Mouse (Mus musculus) ES-E14 (cell line): ENCODE data around the gene Gdpd5. TPM values are rescaled to one million over a fixed set of nuclear protein-coding genes. Genes with fewer than 3 reads are reported as not detected.

Experiments used
- DNase-seq: peaks from one replicate; pipeline ENCODE4 v3.0.0-alpha.2; 2013; ENCODE audit warnings: low read depth, low spot score
- H3K27ac ChIP-seq: 2 replicates; pipeline ENCODE4 v1.5.1; 2012; ENCODE audit warnings: low read depth, mild to moderate bottlenecking, low read length, moderate library complexity, mixed read lengths; ENCODE audit not compliant: poor library complexity, insufficient read depth, severe bottlenecking
- H3K36me3 ChIP-seq: 2 replicates; pipeline ENCODE4 v1.6.1; 2012; ENCODE audit warnings: mild to moderate bottlenecking, low read length, moderate library complexity, mixed read lengths; ENCODE audit not compliant: control insufficient read depth, poor library complexity, insufficient read depth, severe bottlenecking
- H3K4me1 ChIP-seq, 2 experiments: fragments of 150-350 bp in 1 of 2; sonication (generic) in 1 of 2; 2 replicates each; pipeline ENCODE4 v1.6.1; 2012; ENCODE audit warnings: low read length in 2 of 2, mild to moderate bottlenecking in 1 of 2, mixed read lengths in 1 of 2; ENCODE audit not compliant: control insufficient read depth in 2 of 2, insufficient read depth in 2 of 2, poor library complexity in 1 of 2
- H3K4me3 ChIP-seq, 2 experiments: fragments of 150-350 bp in 1 of 2; sonication (generic) in 1 of 2; 2 replicates each; pipeline ENCODE4 v1.5.1; 2012; ENCODE audit warnings: low read length in 2 of 2, low read depth in 1 of 2, mild to moderate bottlenecking in 1 of 2, mixed read lengths in 1 of 2; ENCODE audit not compliant: insufficient read depth in 1 of 2, poor library complexity in 1 of 2, severe bottlenecking in 1 of 2
- H3K9ac ChIP-seq: 2 replicates; pipeline ENCODE4 v1.6.1; 2012; ENCODE audit warnings: low read depth, mild to moderate bottlenecking, low read length, mixed read lengths; ENCODE audit not compliant: poor library complexity, insufficient read depth, severe bottlenecking
- H3K9me3 ChIP-seq: fragments of 150-350 bp; sonication (generic); 2 replicates; pipeline ENCODE4 v1.6.1; 2012; ENCODE audit warnings: low read depth, mild to moderate bottlenecking, low read length; ENCODE audit not compliant: control insufficient read depth, insufficient read depth
- CHD2 ChIP-seq: IDR thresholded peaks from 2 replicates; pipeline ENCODE4 v1.6.1; 2014; ENCODE audit warnings: mild to moderate bottlenecking, low read depth, low read length, inconsistent platforms
- HCFC1 ChIP-seq: IDR thresholded peaks from 2 replicates; pipeline ENCODE4 v1.6.1; 2012; ENCODE audit warnings: low read length, inconsistent platforms, borderline replicate concordance; ENCODE audit not compliant: insufficient read depth
- MAFK ChIP-seq: IDR thresholded peaks from 2 replicates; pipeline ENCODE4 v1.6.1; 2014; ENCODE audit warnings: mild to moderate bottlenecking, low read depth, low read length, inconsistent platforms; ENCODE audit not compliant: insufficient read depth
- ZC3H11A ChIP-seq: IDR thresholded peaks from 2 replicates; pipeline ENCODE4 v1.6.1; 2012; ENCODE audit warnings: low read depth, mild to moderate bottlenecking, inconsistent platforms, low read length, borderline replicate concordance
- ZNF384 ChIP-seq: IDR thresholded peaks from 2 replicates; pipeline ENCODE4 v1.6.1; 2012; ENCODE audit warnings: low read depth, low read length, inconsistent platforms
- in situ Hi-C, 2 experiments: fragments of 600-800 bp; cut with MboI; formaldehyde crosslinking; loops; one replicate each; pipeline ENCODE4 v1.15.1; 2025; ENCODE audit warnings: low sequenced_read_pairs in 2 of 2, inconsistent platforms in 1 of 2; ENCODE audit not compliant: unreplicated experiment in 2 of 2
- total RNA-seq: library from RNA; depleted of rRNA; stranded (reverse); fragments of 300-350 nt; gene quantifications from 2 replicates; pipeline ENCODE4 v1.2.3, GENCODE M21; 2012; rRNA removed

The Gdpd5 gene
- total RNA-seq = 8.3 and 10.2 TPM in 2 replicates

DNA sequence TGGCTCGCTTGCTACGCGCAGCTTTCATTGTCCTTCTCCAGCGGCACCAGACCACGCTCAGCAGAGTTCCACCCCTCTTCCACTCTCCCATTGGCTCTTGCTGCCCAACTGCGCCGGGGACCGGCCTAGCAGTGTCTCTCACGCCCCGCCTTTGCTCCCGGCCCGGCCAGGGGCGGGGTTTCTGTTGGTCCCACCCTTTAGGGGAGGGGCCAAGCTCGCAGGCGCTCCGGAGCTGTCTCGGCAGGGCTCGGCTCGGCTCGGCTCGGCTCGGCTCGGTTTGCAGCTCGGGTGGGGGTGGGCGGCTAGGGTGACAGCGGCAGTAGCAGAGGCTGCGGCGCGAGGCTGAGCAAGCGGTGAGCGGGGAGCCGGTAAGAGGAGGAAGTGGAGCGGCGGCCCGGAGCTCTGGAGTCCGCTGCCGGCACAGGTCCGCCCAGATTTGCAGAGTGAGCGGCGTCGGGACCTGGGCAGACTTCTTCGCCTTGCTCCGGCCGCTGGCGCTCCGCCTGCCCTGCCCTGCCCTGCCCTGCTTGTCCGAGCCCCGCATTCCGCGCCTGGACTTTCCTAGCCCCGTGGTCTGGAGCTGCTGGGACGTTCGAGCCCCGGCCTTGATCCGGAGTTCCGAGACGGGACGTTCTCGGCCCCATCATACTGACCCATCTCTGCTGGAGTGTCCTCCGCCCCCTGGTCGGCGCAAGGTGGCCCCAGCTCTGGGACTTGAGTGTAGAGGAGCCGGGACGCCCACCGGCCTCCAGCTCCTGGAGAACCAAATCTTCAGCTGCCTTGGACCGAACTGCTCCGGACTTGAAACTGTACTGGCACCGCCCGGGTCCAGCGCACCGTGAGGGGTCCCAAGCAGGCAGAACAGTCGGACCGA is at the start of gene Gdpd5:
Gene Gdpd5 (plus strand): TSS at position 201 of the 874 bp plus-strand sequence.
- peak within 1 kb of the TSS; percentile 76 for H3K9ac ChIP-seq
- TF ChIP-seq ZNF384 = no peak
- TF ChIP-seq ZC3H11A = no peak
- TF ChIP-seq CHD2 = no peak
- TF ChIP-seq MAFK = no peak
- no peak for TF ChIP-seq HCFC1
- H3K36me3 ChIP-seq = no peaks in the 10 kb centered on the region
- peak within 1 kb of the TSS; percentile 68 to 75 for H3K4me3 ChIP-seq
- H3K27ac ChIP-seq = no peak within 1 kb of the TSS
- peak; percentile 93 for DNase-seq
- no peaks in the 10 kb centered on the region for H3K4me1 ChIP-seq
- in situ Hi-C loops = no loop called here
- H3K9me3 ChIP-seq = no peaks in the 10 kb centered on the region

DNA sequence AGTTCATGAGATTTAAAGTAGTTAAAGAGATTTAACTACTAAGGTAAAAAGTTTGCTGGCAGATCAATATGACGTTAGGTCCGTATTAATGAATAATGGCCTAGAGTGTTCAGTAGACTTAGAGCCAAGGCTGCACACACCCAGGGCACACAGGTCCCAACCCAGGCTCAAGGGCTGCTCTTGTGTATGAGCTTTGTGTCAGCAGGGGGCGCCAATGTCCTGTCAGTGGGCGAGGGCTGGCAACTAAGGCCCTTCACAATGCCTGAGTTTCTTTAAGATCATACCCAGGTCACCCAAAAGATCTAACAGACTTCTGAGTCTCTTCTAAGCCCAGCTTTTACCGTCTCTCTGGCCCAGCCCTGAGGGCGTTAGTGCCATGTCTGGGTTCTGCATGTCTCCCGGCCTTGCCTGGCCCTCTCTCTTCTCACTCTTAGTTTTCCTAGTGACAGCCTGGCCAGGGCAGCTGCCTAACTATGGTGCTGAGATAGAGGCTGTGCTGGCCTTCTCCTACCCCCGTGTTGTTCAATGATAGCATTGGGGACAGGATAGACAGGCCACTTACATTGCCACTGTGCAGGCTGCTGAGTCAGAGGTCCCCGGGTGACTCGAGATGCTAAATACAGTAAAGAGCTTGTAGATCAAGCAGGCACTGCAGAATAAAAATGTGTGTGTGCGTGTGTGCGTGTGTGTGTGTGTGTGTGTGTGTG is 48.3 kb upstream of the Gdpd5 start:
- Histone ChIP-seq H3K4me1 (peaks cover 0 to 14% of the 10 kb centered on the region in 2 experiments; a peak in 2 of 4 replicates), H3K9me3 (no peaks in the 10 kb centered on the region), H3K9ac (no peak overlapping the region), H3K36me3 (no peaks in the 10 kb centered on the region), H3K4me3 (no peak overlapping the region), H3K27ac (no peak overlapping the region)
- in situ Hi-C loops = no loop called here
- TF ChIP-seq ZC3H11A (peak; percentile 84; the same call in 1 of the 2 replicates), MAFK (no peak)
- peak; percentile 70 for DNase-seq

DNA sequence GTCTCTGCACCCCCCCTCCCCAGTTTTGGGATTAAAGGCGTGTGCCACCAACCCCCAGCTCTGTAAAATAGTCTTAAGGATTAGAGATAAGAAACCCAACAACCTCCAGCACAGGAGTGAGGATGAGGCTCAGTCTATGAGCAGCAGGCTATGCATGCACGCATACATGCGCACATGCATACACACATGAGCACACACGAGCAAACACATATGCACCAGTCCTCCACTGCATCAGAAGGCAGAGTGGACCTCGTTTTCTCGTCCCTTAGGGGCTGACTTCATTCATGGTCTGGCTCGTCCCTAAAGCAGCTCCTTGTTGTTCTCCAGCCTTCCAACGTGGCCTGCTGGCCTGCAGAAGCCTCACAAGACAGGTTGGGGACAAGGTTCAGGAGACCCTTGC is 40.5 kb upstream of the Gdpd5 start:
- no peak overlapping the region for H3K4me3 ChIP-seq
- H3K4me1 ChIP-seq = no peaks in the 10 kb centered on the region
- H3K9me3 ChIP-seq = no peaks in the 10 kb centered on the region
- no peak for TF ChIP-seq ZC3H11A
- TF ChIP-seq HCFC1 = no peak
- TF ChIP-seq ZNF384 = no peak
- TF ChIP-seq CHD2 = no peak
- TF ChIP-seq MAFK = no peak
- H3K27ac ChIP-seq = no peak overlapping the region
- in situ Hi-C loops = no loop called here
- no peak overlapping the region for H3K9ac ChIP-seq
- no peak for DNase-seq
- no peaks in the 10 kb centered on the region for H3K36me3 ChIP-seq

DNA sequence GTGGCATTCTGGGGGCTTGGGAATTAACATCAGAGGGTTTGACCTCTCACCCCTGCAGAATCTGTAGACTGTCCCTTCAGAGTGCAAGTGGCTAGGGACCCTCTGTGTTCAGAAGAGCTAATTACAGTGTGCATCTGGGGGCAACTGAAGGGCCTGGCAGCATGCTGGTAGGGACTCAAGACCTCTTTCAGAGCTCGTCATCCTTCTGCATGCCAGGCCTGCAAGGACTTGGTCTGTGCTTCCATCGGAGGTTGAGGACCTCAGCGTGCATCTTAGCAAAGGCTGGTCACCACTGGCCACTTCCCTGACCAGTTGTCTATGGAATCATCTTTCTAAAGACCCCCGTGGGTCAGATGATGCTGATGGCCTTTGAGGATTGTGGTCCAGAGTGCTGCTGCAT is 37.6 kb upstream of the Gdpd5 start:
- Histone ChIP-seq H3K27ac (no peak overlapping the region), H3K4me3 (no peak overlapping the region), H3K4me1 (peaks cover 0 to 2% of the 10 kb centered on the region in 2 experiments; a peak in 1 of 4 replicates), H3K9ac (no peak overlapping the region), H3K36me3 (peaks cover 17% of the 10 kb centered on the region), H3K9me3 (no peaks in the 10 kb centered on the region)
- no peak for TF ChIP-seq HCFC1
- TF ChIP-seq CHD2 = no peak
- TF ChIP-seq ZC3H11A = no peak
- no peak for TF ChIP-seq ZNF384
- TF ChIP-seq MAFK = no peak
- in situ Hi-C loops = no loop called here
- DNase-seq = no peak
